Mouse (Mus musculus) layer of hippocampus, adult 9-11 months (tissue): ENCODE measurements around the gene Smarcd3.

Experiments used
- DNase-seq: peaks from one replicate; pipeline ENCODE4 v3.0.0; 2022

Smarcd3 gene

DNA sequence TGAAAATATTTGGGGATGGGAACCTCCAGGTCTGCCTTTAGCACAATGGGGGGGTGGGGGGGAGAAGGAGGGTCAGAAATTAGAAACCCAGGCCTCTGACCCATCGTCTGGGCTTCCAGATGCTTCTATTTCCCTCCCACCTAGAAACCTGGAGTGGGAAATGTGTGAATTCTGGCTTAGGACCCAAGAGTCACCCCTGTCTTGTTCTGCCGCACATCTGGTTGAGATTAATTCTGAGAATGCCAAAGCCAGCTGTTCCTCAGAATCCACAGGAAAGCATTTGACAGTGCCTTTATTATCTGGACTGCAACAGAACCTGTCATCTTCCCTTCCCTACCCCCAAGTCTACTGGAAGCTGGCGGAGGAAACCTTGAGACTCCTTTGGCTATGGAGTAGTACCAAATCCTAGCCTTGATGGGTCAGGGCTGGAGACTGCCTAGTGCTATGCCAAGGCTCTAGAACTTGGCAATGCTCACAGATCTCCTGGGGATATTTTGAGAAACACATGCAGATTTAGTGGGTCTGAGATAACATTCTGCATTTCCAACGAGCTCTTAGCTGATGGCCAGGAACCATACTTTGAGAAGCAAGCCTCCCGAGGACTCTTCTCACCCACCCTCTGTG lies 70.5 kb downstream of the Smarcd3 start:
- DNase-seq, result no peak

DNA sequence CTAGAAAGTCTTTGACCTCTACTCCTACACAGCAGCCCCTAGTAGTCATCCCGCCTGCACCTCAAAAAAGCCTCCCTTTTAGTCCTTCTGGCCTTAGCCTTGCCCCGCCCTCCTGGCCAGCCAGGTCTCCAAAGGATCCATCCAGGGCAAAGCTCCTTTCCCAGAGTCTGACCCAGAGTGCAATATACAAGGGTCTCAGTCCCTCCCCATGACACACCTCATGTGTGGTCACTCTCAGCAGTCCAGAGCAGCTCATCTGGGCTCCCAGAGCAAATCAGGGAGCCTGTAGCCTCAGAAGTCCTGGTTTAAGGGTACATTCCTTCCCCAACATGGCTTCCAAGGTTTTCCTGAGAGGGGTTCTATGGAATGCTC lies 72.9 kb downstream of the Smarcd3 start:
- no peak for DNase-seq

DNA sequence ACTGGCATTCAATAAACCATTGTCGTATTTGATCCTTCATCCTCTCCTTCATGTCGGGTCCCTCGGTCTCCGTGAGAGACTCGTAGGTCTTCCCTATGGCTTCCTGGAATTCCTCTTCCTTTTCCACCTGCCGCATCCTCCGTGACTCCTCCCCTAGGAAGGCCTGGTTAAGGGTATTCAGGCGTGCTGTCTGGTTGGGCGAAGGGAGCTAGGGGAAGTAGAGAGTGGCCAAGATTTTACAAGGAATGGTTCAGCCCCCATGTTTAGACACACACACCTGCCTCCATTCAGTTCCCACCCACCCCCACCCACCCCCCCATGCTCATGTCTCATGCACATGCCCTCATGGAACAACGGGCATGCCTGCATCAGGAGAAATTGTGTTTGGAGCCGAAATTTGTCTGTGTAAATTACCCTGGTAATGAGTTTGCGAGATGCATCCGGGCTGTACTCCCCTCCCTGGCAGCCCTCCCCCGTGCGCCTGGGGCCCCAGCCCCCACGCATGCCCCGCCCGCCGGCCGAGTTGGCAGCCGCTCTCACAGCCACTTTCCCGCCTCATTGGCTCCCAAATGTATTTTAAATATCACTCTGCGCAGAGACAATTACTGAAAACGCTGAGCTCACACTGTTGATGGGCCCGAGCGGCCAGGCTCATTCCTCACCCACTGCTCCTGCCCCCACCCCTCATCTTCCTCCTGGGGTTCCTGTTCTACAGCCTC lies 73.5 kb downstream of the Smarcd3 start:
- peak; percentile 30 for DNase-seq

DNA sequence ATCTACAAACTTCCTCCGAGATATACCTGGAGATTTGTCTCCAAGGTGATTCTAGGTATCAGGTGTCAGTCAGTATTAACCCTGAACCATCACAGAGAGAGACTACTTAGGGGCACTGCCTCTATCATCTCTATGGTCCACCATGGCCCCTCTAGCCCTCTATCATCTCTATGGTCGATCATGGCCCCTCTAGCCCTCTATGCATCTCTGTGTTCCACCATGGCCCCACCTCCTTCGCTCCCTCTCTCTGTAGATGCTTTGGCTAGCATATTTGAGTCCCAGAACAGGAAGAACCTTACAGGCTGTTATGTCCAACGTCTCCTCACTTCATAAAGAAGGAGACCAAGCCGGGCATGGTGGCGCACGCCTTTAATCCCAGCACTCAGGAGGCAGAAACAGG lies 81.6 kb downstream of the Smarcd3 start:
- no peak for DNase-seq

DNA sequence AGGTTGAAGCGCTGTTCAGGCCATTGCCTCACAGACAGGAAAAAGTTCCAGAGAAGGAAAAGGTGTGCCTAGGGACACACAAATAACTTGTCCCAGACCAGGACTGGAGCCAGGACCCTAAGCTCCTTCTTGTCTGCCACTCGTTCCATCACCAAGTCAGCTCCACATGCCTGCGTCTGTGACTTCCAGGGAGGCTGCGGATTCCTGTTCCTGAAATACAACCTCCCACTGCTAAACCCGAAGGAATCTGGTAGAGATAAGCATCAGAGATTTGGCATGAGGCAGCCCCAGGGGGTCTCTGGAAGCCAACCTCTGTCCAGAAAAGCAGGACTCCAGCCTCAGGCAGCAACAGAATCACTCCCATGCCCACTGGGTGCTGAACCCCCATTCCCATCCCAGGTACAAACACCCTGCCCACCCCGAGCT lies 83.1 kb downstream of the Smarcd3 start:
- DNase-seq, result no peak
